Mouse (Mus musculus) neural tube, embryonic 14.5 days (tissue): Measurements from ENCODE around the gene Gm20388. TPM values are rescaled to one million over a fixed set of nuclear protein-coding genes. Genes with fewer than 3 reads are reported as not detected.

ENCODE experiments used
- ATAC-seq: fragments of 200-750 bp; cut with Nextera tagmentation; 2 replicates; pipeline ENCODE4 v1.8.0; 2017; ENCODE audit warnings: low read depth, mild to moderate bottlenecking, moderate TSS enrichment, moderate library complexity
- H3K27ac ChIP-seq: fragments of 300-500 bp; sonication (generic); 2 replicates; pipeline ENCODE4 v1.5.1; 2014; ENCODE audit warnings: low read depth, mild to moderate bottlenecking, control low read depth, low read length, moderate library complexity, mixed read lengths
- H3K27me3 ChIP-seq: fragments of 300-500 bp; sonication (generic); 2 replicates; pipeline ENCODE4 v1.6.1; 2014; ENCODE audit warnings: low read length; ENCODE audit not compliant: control insufficient read depth, insufficient read depth
- H3K36me3 ChIP-seq: fragments of 300-500 bp; sonication (generic); 2 replicates; pipeline ENCODE4 v1.6.1; 2014; ENCODE audit warnings: low read length, mixed read lengths; ENCODE audit not compliant: control insufficient read depth, insufficient read depth
- H3K4me1 ChIP-seq: fragments of 300-500 bp; sonication (generic); 2 replicates; pipeline ENCODE4 v1.6.1; 2014; ENCODE audit warnings: low read length; ENCODE audit not compliant: control insufficient read depth, insufficient read depth
- H3K4me2 ChIP-seq: fragments of 300-500 bp; sonication (generic); 2 replicates; pipeline ENCODE4 v1.6.1; 2014; ENCODE audit warnings: mild to moderate bottlenecking, low read depth, low read length, control low read depth
- H3K4me3 ChIP-seq: fragments of 300-500 bp; sonication (generic); 2 replicates; pipeline ENCODE4 v1.5.1; 2014; ENCODE audit warnings: low read depth, low read length, control low read depth, mixed read lengths
- H3K9ac ChIP-seq: fragments of 300-500 bp; sonication (generic); replicated peaks from 2 replicates; pipeline ENCODE4 v1.6.1; 2014; ENCODE audit warnings: low read depth, mild to moderate bottlenecking, control low read depth, low read length, mixed read lengths
- H3K9me3 ChIP-seq: fragments of 300-500 bp; sonication (generic); 2 replicates; pipeline ENCODE4 v1.6.1; 2016; ENCODE audit warnings: low read length; ENCODE audit not compliant: control insufficient read depth
- WGBS: fragments of 180-500 bp; shearing (Covaris S2); extraction: QIAGEN DNeasy Blood & Tissue Kit; methylation state at CpG from one replicate; pipeline ENCODE4 v1.1.7; 2014; 5-methylcytosine and 5-hydroxymethylcytosine counted together
- polyA plus RNA-seq: library from polyadenylated mRNA; unstranded; fragments of >200 nt; fragmentation: Nextera tagmentation; extraction: Ambion mirVana; gene quantifications from 2 replicates; pipeline ENCODE4 v1.2.1, GENCODE M21; 2014

Gm20388 gene
- polyA plus RNA-seq, 1 experiment from 2014 or later: 10.3 TPM

DNA sequence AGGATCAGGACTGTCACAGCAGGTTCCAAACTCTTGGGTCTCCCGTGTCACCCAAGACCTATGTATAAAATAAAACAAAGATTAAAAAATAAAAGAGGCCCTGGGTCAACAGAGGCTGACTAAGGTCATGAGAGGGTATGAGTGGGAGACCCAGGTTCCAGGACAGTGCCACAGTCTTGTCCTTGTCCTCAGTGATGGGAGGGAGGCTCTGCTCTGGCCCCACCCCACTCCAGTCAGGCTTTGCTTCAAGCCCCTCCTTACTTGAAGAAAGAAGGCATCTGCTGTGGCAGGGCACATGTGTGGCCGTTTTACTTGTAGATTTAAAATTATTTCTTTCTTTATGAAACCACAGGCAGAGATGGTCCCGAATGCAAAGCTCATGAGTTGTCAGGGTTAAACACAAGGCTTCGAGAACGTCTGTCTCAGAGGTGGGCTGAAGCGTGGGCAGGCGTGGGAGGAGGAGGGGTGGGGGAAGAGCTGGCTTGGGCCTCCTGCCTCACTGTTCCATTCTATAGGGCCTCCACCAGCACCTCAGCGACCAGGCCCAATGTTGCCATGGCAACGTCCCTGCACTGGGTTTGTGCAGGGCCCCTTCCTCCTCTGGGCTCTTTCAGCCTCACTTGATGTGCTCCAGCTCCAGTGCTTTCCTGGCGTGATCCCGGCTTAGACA is 4188.4 kb downstream of the Gm20388 start:
- no peak overlapping the region for H3K4me3 ChIP-seq
- no peak overlapping the region for H3K4me2 ChIP-seq
- WGBS: 24% methylated on average over 10 of the region's 11 CpGs
- no peaks in the 10 kb centered on the region for H3K27me3 ChIP-seq
- no peak overlapping the region for H3K27ac ChIP-seq
- ATAC-seq: peak; percentile 83
- H3K9ac ChIP-seq: no peak overlapping the region
- no peaks in the 10 kb centered on the region for H3K9me3 ChIP-seq
- H3K4me1 ChIP-seq: peaks cover 6% of the 10 kb centered on the region; the same call in 1 of the 2 replicates
- H3K36me3 ChIP-seq: no peaks in the 10 kb centered on the region

- Histone ChIP-seq H3K27me3 (no peaks in the 10 kb centered on the region), H3K36me3 (no peaks in the 10 kb centered on the region), H3K4me1 (peaks cover 6% of the 10 kb centered on the region; the same call in 1 of the 2 replicates), H3K4me3 (no peak overlapping the region), H3K9me3 (no peaks in the 10 kb centered on the region), H3K4me2 (no peak overlapping the region), H3K9ac (no peak overlapping the region), H3K27ac (no peak overlapping the region)
- 69% methylated on average over 6 of the region's 6 CpGs for WGBS
- 0 out of 2 replicates have a peak, but pooled peaks have one; percentile 11 for ATAC-seq
Measured at GRCm38 (mm10) chr8:124099623-124099965, 4189.0 kb downstream of the Gm20388 start.

DNA sequence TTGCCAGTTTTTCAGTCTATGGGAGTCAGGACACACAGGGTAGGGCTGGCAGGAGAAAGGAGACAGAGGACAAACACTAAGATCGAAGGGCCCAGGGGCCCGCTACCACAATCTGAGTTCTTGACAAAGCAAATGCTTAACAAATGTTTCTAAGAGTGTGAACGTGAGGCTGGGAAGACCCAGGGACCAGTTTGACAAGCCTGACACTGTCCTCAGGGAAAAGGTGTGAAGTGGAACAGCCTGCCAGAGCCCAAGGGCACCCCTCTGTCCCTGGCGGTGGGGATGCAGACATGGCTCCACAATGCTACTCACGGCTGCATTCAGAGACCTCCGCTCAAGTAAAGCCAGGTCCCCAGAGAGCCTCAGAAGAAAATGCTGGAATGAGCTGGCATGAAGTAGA is 4195.2 kb downstream of the Gm20388 start:
- Histone ChIP-seq H3K9ac (no peak overlapping the region), H3K4me3 (no peak overlapping the region)

DNA sequence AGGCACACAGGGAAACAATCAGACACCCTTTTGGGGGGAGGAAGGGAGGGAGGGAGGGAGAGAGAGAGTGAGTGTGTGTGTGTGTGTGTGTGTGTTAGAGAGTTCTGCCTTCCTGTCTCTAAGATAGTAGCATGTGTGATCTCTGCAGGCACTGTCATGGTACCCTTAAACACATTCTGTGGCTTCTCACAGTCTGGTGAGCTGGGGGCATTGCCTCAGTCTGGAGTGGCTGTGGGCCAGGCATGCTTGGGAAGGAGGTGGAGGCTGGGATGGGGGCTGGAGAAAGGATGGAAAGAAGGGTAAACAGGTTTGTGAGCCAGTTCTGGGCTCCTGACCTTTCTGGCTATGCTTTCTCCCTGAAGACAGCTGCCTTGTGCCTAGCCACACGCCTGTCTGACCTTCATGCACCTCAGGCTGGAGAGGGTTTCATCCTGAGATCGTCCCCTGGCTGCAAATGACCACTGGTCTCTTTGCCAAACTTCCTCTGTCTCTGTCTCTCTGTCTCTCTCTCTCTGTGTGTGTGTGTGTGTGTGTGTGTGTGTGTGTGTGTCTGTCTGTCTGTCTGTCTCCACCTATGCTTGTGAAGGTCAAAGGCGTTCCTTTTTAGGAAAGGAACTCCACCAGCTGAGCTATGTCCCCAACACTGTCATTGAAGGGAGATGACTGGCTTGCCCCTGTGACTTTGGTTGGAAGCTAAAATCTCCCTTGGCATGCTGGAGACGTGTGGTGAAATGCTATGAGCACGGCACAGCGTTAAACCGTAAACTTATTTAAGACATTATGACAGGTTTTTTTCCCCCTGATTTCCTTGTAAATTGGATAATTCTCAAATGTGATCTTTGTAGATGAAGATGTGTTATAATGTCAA is 4195.9 kb downstream of the Gm20388 start:
- ATAC-seq: no peak
- WGBS: 89% methylated on average over 7 of the region's 7 CpGs

More for the DNA sequence above, 4195.2 kb downstream of the Gm20388 start:
- no peaks in the 10 kb centered on the region for H3K4me1 ChIP-seq
- no peak overlapping the region for H3K4me2 ChIP-seq
- H3K27ac ChIP-seq: no peak overlapping the region
- H3K36me3 ChIP-seq: no peaks in the 10 kb centered on the region
- ATAC-seq: no peak
- no peaks in the 10 kb centered on the region for H3K27me3 ChIP-seq
- 64% methylated on average over 6 of the region's 6 CpGs for WGBS
- H3K9me3 ChIP-seq: no peaks in the 10 kb centered on the region

DNA sequence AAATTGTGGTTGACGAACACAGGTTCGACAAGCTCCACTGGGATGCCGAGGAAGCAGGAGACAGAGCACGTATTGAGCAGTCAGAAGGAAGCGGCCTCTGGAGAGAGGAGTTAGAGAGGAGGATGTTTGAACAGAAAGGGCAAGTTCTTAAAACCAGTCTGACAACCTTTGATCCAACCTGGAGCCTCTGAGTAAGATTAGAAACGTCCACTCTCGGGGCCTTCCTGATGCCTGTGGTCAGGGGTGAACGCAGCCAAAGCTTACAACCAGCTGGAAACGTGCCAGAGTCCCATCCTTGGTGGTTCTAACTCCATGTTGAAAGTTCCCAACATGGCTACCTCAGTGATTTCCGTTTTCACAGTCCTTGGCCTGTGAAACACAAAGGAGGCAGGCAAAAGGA is 4202.5 kb downstream of the Gm20388 start:
- no peak overlapping the region for H3K4me2 ChIP-seq
- 85% methylated on average over 10 of the region's 10 CpGs for WGBS
- no peak overlapping the region for H3K27ac ChIP-seq
- H3K4me1 ChIP-seq: no peaks in the 10 kb centered on the region
- H3K9me3 ChIP-seq: no peaks in the 10 kb centered on the region
- no peak overlapping the region for H3K9ac ChIP-seq
- H3K27me3 ChIP-seq: no peaks in the 10 kb centered on the region
- H3K4me3 ChIP-seq: no peak overlapping the region
- H3K36me3 ChIP-seq: no peaks in the 10 kb centered on the region
- ATAC-seq: no peak

More for the DNA sequence above, 4195.9 kb downstream of the Gm20388 start:
- H3K9me3 ChIP-seq: no peaks in the 10 kb centered on the region
- H3K27me3 ChIP-seq: no peaks in the 10 kb centered on the region
- no peak overlapping the region for H3K4me2 ChIP-seq
- H3K9ac ChIP-seq: no peak overlapping the region
- H3K4me1 ChIP-seq: no peaks in the 10 kb centered on the region
- H3K36me3 ChIP-seq: no peaks in the 10 kb centered on the region
- no peak overlapping the region for H3K27ac ChIP-seq
- H3K4me3 ChIP-seq: no peak overlapping the region

DNA sequence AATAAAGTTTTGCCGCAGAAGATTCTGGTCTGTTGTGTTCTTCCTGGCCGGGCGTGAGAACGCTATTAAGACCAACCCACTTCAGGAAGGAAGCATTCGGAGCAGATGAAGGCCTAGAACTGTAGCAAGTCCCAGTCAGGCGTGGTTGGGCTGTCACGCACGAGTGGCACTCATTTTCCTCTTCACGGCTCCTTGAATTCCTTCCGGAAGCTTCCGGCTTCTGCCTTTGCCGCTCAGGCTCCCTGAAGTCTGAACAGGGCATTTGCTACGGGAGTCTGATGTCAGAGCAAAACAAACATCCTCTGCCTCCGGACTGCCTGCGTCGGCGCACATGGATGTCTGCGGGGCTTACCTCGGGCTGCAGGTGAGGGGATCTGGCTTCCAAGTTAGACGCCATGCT is 4214.6 kb downstream of the Gm20388 start:
- H3K4me3 ChIP-seq: no peak overlapping the region
- WGBS: 96% methylated on average over 20 of the region's 20 CpGs
- H3K9me3 ChIP-seq: no peaks in the 10 kb centered on the region

DNA sequence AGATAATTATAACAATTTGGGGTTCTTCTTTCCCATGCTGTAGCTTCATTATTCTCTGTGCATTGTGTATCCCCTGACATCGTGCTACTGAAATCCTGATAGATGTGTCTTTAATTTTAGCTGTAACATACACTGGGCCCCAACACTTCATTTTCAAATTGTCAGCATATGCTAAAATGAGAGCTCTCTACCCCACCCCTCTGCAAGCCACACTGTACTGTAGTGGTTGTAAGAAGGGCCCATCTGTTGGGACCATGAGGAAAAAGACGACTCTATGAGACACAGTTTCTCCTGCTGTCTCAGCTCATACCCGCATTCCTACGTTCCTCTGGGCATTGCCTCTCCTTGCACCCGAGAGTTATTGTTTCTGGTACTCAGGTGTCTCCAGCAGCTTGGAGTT is 4226.6 kb downstream of the Gm20388 start:
- ATAC-seq: no peak

More for the DNA sequence above, 4214.6 kb downstream of the Gm20388 start:
- no peak overlapping the region for H3K9ac ChIP-seq
- no peak for ATAC-seq
- no peaks in the 10 kb centered on the region for H3K4me1 ChIP-seq
- no peak overlapping the region for H3K4me2 ChIP-seq
- no peaks in the 10 kb centered on the region for H3K27me3 ChIP-seq
- no peak overlapping the region for H3K27ac ChIP-seq
- no peaks in the 10 kb centered on the region for H3K36me3 ChIP-seq

DNA sequence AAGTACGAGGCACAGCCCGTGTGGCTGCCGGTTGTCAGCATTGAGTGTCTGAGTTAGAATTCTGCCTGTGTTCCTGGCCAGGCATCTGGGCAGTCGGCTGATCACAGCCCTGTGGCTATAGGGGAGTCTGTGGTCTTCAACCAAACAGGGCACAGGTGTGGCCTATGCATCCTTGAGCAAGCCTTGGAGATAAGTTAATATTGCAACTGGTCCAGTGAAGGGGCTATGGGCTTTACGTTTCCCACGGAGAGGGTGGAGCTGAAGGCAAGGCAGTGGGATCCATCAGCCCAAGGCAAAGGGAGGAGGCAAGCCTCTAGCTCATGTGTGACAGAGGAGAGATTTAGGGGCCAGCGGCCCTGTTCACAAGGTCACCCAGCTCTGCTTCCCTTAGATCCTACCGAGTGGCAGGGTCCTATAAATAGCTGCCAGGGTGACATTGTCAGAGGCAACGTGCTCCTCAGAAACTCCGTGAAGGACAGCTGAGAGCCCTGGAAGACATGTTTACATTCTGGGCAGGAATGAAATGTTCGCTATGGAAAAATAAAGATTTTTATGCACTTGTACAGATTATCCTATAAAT is 4229.7 kb downstream of the Gm20388 start:
- Histone ChIP-seq H3K4me2 (peak overlapping the region; percentile 9; the same call in 1 of the 2 replicates), H3K4me3 (no peak overlapping the region), H3K27ac (peak overlapping the region; percentile 86; the same call in 1 of the 2 replicates), H3K9ac (no peak overlapping the region), H3K36me3 (no peaks in the 10 kb centered on the region), H3K4me1 (peaks cover 33% of the 10 kb centered on the region), H3K9me3 (no peaks in the 10 kb centered on the region), H3K27me3 (no peaks in the 10 kb centered on the region)
- 34% methylated on average over 11 of the region's 11 CpGs for WGBS
- peak; percentile 28; the same call in 1 of the 2 replicates for ATAC-seq

More for the DNA sequence above, 4226.6 kb downstream of the Gm20388 start:
- no peak overlapping the region for H3K4me3 ChIP-seq
- 63% methylated on average over 5 of the region's 5 CpGs for WGBS
- H3K27me3 ChIP-seq: no peaks in the 10 kb centered on the region
- H3K27ac ChIP-seq: no peak overlapping the region; the same call in 1 of the 2 replicates
- no peak overlapping the region for H3K4me2 ChIP-seq
- no peak overlapping the region for H3K9ac ChIP-seq
- no peaks in the 10 kb centered on the region for H3K9me3 ChIP-seq
- H3K36me3 ChIP-seq: no peaks in the 10 kb centered on the region
- H3K4me1 ChIP-seq: peaks cover 23% of the 10 kb centered on the region
